Mouse (Mus musculus): ENCODE measurements around the gene Adam23. TPM values are rescaled to one million over a fixed set of nuclear protein-coding genes. Genes with fewer than 3 reads are reported as not detected.

Gene Adam23
- 0.78 and 0.91 TPM in 2 replicates for polyA plus RNA-seq (2015; fragmentation: Nextera tagmentation; extraction: Ambion mirVana)

DNA sequence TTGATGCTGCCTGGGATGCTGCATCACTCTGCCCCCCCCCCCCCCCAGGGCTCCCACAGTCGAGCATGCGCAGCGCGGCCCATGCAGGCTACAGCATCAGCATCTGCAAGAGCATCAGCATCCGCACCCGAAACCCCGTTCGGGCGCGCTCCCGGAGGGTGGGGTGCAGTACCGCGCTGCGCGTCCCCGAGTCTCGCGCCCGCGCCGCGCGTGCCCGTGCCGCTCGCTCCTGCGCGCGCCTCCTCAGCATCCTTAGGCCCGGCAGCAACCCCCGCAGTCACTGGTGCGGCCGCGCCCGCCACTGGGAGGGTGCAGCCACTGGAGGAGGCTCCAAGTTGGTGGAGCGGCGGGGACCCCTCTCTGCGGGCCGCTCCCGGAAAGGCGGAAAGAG lies at the start of gene Adam23:
Gene Adam23 (plus strand): TSS at position 236 of the 391 bp plus-strand sequence.
- 0% methylated on average over 32 of the region's 41 CpGs for WGBS
- peak; percentile 74 for ATAC-seq
- H3K4me1 ChIP-seq (ENCODE audit: control insufficient read depth, insufficient read depth, low read length), result peaks cover 4% of the 10 kb centered on the region; the same call in 1 of the 2 replicates
- no peaks in the 10 kb centered on the region for H3K36me3 ChIP-seq (ENCODE audit: control insufficient read depth, insufficient read depth, low read length)
- H3K4me2 ChIP-seq (ENCODE audit: low read depth, low read length), result peak within 1 kb of the TSS; percentile 87
- no peak within 1 kb of the TSS for H3K27ac ChIP-seq (ENCODE audit: low read length)
- peaks cover 22% of the 10 kb centered on the region for H3K27me3 ChIP-seq (replicated peaks; ENCODE audit: control insufficient read depth, insufficient read depth, low read length)
- peak within 1 kb of the TSS; percentile 62 for H3K9ac ChIP-seq (ENCODE audit: low read depth, low read length)
- peak within 1 kb of the TSS; percentile 64 for H3K4me3 ChIP-seq (ENCODE audit: low read length)
- no peaks in the 10 kb centered on the region for H3K9me3 ChIP-seq (ENCODE audit: control insufficient read depth, low read length)

DNA sequence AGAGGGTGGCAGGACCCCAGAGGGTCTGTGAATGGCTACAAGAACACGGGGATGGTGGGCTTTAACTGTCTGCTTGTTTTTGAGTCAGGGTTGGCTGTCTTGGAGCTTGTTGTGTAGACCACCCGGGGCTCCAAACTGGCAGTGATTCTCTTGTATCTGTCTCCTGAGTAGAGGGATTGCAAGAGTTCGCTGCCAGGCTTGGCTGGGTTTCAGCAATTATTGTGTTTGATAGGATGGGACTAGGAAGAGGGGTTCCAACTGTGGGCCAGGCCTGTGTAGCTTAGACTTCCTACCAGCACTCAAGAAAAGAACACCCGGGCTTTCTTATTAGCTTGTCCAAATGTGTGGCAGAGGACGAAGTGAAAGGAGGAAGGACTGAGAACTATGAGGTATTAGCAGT lies 44.6 kb upstream of the Adam23 start:
- Histone ChIP-seq H3K4me1 (ENCODE audit: control insufficient read depth, insufficient read depth, low read length) (no peaks in the 10 kb centered on the region), H3K9ac (ENCODE audit: low read depth, low read length) (no peak overlapping the region), H3K4me2 (ENCODE audit: low read depth, low read length) (no peak overlapping the region), H3K4me3 (ENCODE audit: low read length) (no peak overlapping the region), H3K36me3 (ENCODE audit: control insufficient read depth, insufficient read depth, low read length) (no peaks in the 10 kb centered on the region), H3K27ac (ENCODE audit: low read length) (no peak overlapping the region), H3K27me3 (replicated peaks; ENCODE audit: control insufficient read depth, insufficient read depth, low read length) (no peaks in the 10 kb centered on the region), H3K9me3 (ENCODE audit: control insufficient read depth, low read length) (no peaks in the 10 kb centered on the region)
- ATAC-seq, result no peak
- 74% methylated on average over 5 of the region's 5 CpGs for WGBS

GRCm38 (mm10) chr1:63403601-63404000 lies 42.1 kb upstream of the Adam23 start:
- H3K4me3 ChIP-seq (ENCODE audit: low read length), result no peak overlapping the region
- no peak overlapping the region for H3K27ac ChIP-seq (ENCODE audit: low read length)
- H3K27me3 ChIP-seq (replicated peaks; ENCODE audit: control insufficient read depth, insufficient read depth, low read length), result no peaks in the 10 kb centered on the region
- H3K36me3 ChIP-seq (ENCODE audit: control insufficient read depth, insufficient read depth, low read length), result no peaks in the 10 kb centered on the region
- H3K9ac ChIP-seq (ENCODE audit: low read depth, low read length), result no peak overlapping the region
- no peak overlapping the region for H3K4me2 ChIP-seq (ENCODE audit: low read depth, low read length)
- WGBS, result 46% methylated on average over 4 of the region's 4 CpGs
- no peaks in the 10 kb centered on the region for H3K9me3 ChIP-seq (ENCODE audit: control insufficient read depth, low read length)
- no peak for ATAC-seq
- H3K4me1 ChIP-seq (ENCODE audit: control insufficient read depth, insufficient read depth, low read length), result no peaks in the 10 kb centered on the region

GRCm38 (mm10) chr1:63408344-63408743 lies 37.3 kb upstream of the Adam23 start:
- Histone ChIP-seq H3K4me2 (ENCODE audit: low read depth, low read length) (no peak overlapping the region), H3K4me3 (ENCODE audit: low read length) (no peak overlapping the region), H3K27ac (ENCODE audit: low read length) (no peak overlapping the region), H3K27me3 (replicated peaks; ENCODE audit: control insufficient read depth, insufficient read depth, low read length) (no peaks in the 10 kb centered on the region), H3K9me3 (ENCODE audit: control insufficient read depth, low read length) (no peaks in the 10 kb centered on the region), H3K4me1 (ENCODE audit: control insufficient read depth, insufficient read depth, low read length) (no peaks in the 10 kb centered on the region), H3K36me3 (ENCODE audit: control insufficient read depth, insufficient read depth, low read length) (no peaks in the 10 kb centered on the region), H3K9ac (ENCODE audit: low read depth, low read length) (no peak overlapping the region)
- WGBS, result 73% methylated on average over 6 of the region's 6 CpGs
- no peak for ATAC-seq

- no peaks in the 10 kb centered on the region for H3K36me3 ChIP-seq (ENCODE audit: control insufficient read depth, insufficient read depth, low read length)
- 51% methylated on average over 8 of the region's 8 CpGs for WGBS
- H3K9ac ChIP-seq (ENCODE audit: low read depth, low read length), result no peak overlapping the region
Measured at GRCm38 (mm10) chr1:63418491-63418890, 27.2 kb upstream of the Adam23 start.

GRCm38 (mm10) chr1:63430668-63431067 lies 15.0 kb upstream of the Adam23 start:
- no peaks in the 10 kb centered on the region for H3K27me3 ChIP-seq (replicated peaks; ENCODE audit: control insufficient read depth, insufficient read depth, low read length)
- H3K4me2 ChIP-seq (ENCODE audit: low read depth, low read length), result no peak overlapping the region
- ATAC-seq, result no peak
- no peak overlapping the region for H3K27ac ChIP-seq (ENCODE audit: low read length)
- no peak overlapping the region for H3K4me3 ChIP-seq (ENCODE audit: low read length)
- no peaks in the 10 kb centered on the region for H3K4me1 ChIP-seq (ENCODE audit: control insufficient read depth, insufficient read depth, low read length)
- no peak overlapping the region for H3K9ac ChIP-seq (ENCODE audit: low read depth, low read length)
- no peaks in the 10 kb centered on the region for H3K36me3 ChIP-seq (ENCODE audit: control insufficient read depth, insufficient read depth, low read length)
- H3K9me3 ChIP-seq (ENCODE audit: control insufficient read depth, low read length), result no peaks in the 10 kb centered on the region
- 80% methylated on average over 6 of the region's 6 CpGs for WGBS

More at GRCm38 (mm10) chr1:63418491-63418890, 27.2 kb upstream of the Adam23 start:
- no peak for ATAC-seq
- no peaks in the 10 kb centered on the region; the same call in 1 of the 2 replicates for H3K4me1 ChIP-seq (ENCODE audit: control insufficient read depth, insufficient read depth, low read length)
- no peaks in the 10 kb centered on the region for H3K27me3 ChIP-seq (replicated peaks; ENCODE audit: control insufficient read depth, insufficient read depth, low read length)
- H3K9me3 ChIP-seq (ENCODE audit: control insufficient read depth, low read length), result no peaks in the 10 kb centered on the region
- H3K4me2 ChIP-seq (ENCODE audit: low read depth, low read length), result no peak overlapping the region
- H3K4me3 ChIP-seq (ENCODE audit: low read length), result no peak overlapping the region
- no peak overlapping the region for H3K27ac ChIP-seq (ENCODE audit: low read length)

DNA sequence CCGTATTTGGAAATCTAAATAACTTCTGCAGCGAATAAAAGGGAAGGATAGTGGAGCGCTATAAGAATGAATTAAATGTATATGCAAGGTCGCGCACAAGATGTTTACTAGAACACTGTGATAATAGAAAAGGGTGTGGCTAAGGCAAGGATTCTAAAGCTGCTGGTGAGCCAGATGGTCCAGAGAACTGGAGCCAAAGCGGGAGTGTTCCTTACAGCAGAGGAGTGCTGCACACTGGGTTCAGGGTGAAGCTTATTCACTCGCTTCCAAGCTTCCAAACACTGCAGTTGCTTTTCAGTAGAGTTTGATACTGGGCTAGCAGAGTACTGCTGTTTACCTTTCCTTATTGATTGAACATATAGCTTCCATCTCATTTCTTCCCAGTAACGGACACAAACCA lies 14.5 kb upstream of the Adam23 start:
- H3K27me3 ChIP-seq (replicated peaks; ENCODE audit: control insufficient read depth, insufficient read depth, low read length), result no peaks in the 10 kb centered on the region
- WGBS, result 87% methylated on average over 8 of the region's 8 CpGs
- H3K9ac ChIP-seq (ENCODE audit: low read depth, low read length), result no peak overlapping the region
- no peaks in the 10 kb centered on the region for H3K9me3 ChIP-seq (ENCODE audit: control insufficient read depth, low read length)
- H3K4me2 ChIP-seq (ENCODE audit: low read depth, low read length), result no peak overlapping the region
- no peaks in the 10 kb centered on the region for H3K36me3 ChIP-seq (ENCODE audit: control insufficient read depth, insufficient read depth, low read length)
- no peak overlapping the region for H3K27ac ChIP-seq (ENCODE audit: low read length)
- ATAC-seq, result no peak
- no peaks in the 10 kb centered on the region for H3K4me1 ChIP-seq (ENCODE audit: control insufficient read depth, insufficient read depth, low read length)
- H3K4me3 ChIP-seq (ENCODE audit: low read length), result no peak overlapping the region

DNA sequence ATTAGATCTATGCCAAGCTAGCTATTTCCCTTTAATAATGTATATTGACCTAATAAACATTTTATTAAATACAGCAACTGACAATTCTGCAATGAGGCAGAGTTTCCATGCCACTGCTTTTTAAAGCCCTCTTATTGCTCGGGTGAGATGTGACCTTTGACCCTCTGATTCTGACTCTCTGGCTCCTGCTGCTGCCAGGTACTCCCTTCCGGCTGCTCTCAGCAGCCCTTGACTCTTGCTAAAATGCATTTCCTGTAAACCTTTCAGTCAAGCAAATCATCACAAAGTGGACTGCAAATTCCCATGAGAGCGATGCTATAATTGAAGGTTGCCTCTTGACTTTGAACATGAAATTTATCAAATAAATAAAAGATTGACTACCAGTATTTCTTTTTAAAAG lies 13.8 kb upstream of the Adam23 start:
- ATAC-seq, result no peak
- Histone ChIP-seq H3K4me3 (ENCODE audit: low read length) (no peak overlapping the region), H3K4me1 (ENCODE audit: control insufficient read depth, insufficient read depth, low read length) (no peaks in the 10 kb centered on the region), H3K4me2 (ENCODE audit: low read depth, low read length) (no peak overlapping the region), H3K27ac (ENCODE audit: low read length) (no peak overlapping the region), H3K36me3 (ENCODE audit: control insufficient read depth, insufficient read depth, low read length) (no peaks in the 10 kb centered on the region), H3K27me3 (replicated peaks; ENCODE audit: control insufficient read depth, insufficient read depth, low read length) (no peaks in the 10 kb centered on the region), H3K9me3 (ENCODE audit: control insufficient read depth, low read length) (no peaks in the 10 kb centered on the region), H3K9ac (ENCODE audit: low read depth, low read length) (no peak overlapping the region)
- WGBS, result 48% methylated on average over 3 of the region's 3 CpGs

DNA sequence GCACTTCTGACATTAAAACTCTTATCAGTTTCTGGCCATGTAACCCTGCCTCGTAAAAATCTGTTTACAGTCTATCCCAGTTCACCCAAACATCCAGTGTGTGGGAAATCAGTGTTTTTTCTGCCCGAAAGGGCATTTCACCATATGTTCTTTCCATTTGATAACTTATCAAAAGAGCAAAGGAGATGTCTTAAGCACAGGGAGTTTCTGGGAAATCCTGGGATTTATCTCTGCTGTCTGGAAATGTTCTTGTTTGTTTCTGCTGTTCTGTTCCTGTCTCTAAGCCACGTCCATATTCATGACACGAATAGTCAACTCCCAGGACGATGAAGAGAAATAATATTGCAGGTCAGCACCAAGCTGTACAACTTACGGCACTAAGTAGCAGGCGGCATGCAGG lies 11.6 kb upstream of the Adam23 start:
- Histone ChIP-seq H3K4me2 (ENCODE audit: low read depth, low read length) (no peak overlapping the region), H3K9me3 (ENCODE audit: control insufficient read depth, low read length) (no peaks in the 10 kb centered on the region), H3K9ac (ENCODE audit: low read depth, low read length) (no peak overlapping the region), H3K27ac (ENCODE audit: low read length) (no peak overlapping the region), H3K36me3 (ENCODE audit: control insufficient read depth, insufficient read depth, low read length) (no peaks in the 10 kb centered on the region), H3K27me3 (replicated peaks; ENCODE audit: control insufficient read depth, insufficient read depth, low read length) (no peaks in the 10 kb centered on the region), H3K4me1 (ENCODE audit: control insufficient read depth, insufficient read depth, low read length) (no peaks in the 10 kb centered on the region), H3K4me3 (ENCODE audit: low read length) (no peak overlapping the region)
- WGBS, result 52% methylated on average over 7 of the region's 7 CpGs
- ATAC-seq, result no peak

DNA sequence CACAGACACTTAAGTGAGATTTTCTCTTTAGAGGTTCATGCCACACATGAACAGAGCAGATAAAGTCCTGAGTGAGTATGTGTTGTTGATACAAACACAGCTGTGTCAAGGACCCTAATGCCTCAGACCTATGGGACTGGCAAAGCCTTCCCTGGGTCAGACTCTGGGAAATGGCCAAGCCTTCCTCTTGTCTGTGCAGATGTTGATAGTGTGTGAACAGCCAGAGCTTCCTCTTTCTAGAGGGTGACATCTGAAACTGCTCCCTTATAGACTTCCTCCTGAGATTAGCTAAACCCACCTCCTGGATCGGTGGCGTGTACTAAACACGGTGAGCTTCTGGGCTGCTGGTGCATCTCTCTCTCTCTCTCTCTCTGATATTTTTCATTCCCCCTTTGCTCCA lies 8.2 kb upstream of the Adam23 start:
- no peaks in the 10 kb centered on the region for H3K27me3 ChIP-seq (replicated peaks; ENCODE audit: control insufficient read depth, insufficient read depth, low read length)
- H3K4me2 ChIP-seq (ENCODE audit: low read depth, low read length), result no peak overlapping the region
- no peaks in the 10 kb centered on the region for H3K9me3 ChIP-seq (ENCODE audit: control insufficient read depth, low read length)
- no peaks in the 10 kb centered on the region for H3K4me1 ChIP-seq (ENCODE audit: control insufficient read depth, insufficient read depth, low read length)
- no peak for ATAC-seq
- H3K4me3 ChIP-seq (ENCODE audit: low read length), result no peak overlapping the region
- no peak overlapping the region for H3K9ac ChIP-seq (ENCODE audit: low read depth, low read length)
- no peaks in the 10 kb centered on the region for H3K36me3 ChIP-seq (ENCODE audit: control insufficient read depth, insufficient read depth, low read length)
- H3K27ac ChIP-seq (ENCODE audit: low read length), result no peak overlapping the region
- 32% methylated on average over 3 of the region's 3 CpGs for WGBS

All from intestine, embryonic 16.5 days (tissue).